Mouse (Mus musculus) ovary, postnatal 10 days (tissue): Measurements from ENCODE around the gene Pdgfa.
A peak's percentile ranks its signal among the peaks of the same experiment; 100 is the strongest.

Experiments
- DNase-seq: peaks from one replicate; pipeline ENCODE4 v3.0.0; 2022; ENCODE audit warnings: low spot score

Gene Pdgfa

GRCm38 (mm10) chr5:138997171-138997788 lies at the start of gene Pdgfa:
Pdgfa (minus strand) TSS chr5:138997370.
- peak; percentile 39 for DNase-seq

- no peak for DNase-seq
Measured at GRCm38 (mm10) chr5:139046636-139047035, 49.5 kb upstream of the Pdgfa start.

GRCm38 (mm10) chr5:139043546-139043945 lies 46.4 kb upstream of the Pdgfa start:
- DNase-seq = no peak

- DNase-seq = no peak
Measured at GRCm38 (mm10) chr5:139042299-139042698, 45.1 kb upstream of the Pdgfa start.

GRCm38 (mm10) chr5:139035171-139035570 lies 38.0 kb upstream of the Pdgfa start:
- DNase-seq = no peak

- DNase-seq = no peak
Measured at GRCm38 (mm10) chr5:139034746-139035145, 37.6 kb upstream of the Pdgfa start.

GRCm38 (mm10) chr5:139033406-139034317 lies 36.5 kb upstream of the Pdgfa start:
- no peak for DNase-seq

- no peak for DNase-seq
Measured at GRCm38 (mm10) chr5:139027603-139028002, 30.4 kb upstream of the Pdgfa start.

- DNase-seq = no peak
Measured at GRCm38 (mm10) chr5:139024351-139025105, 27.4 kb upstream of the Pdgfa start.

GRCm38 (mm10) chr5:139020595-139020994 lies 23.4 kb upstream of the Pdgfa start:
- no peak for DNase-seq

GRCm38 (mm10) chr5:139017371-139018124 lies 20.4 kb upstream of the Pdgfa start:
- DNase-seq = no peak

GRCm38 (mm10) chr5:139015097-139015496 lies 17.9 kb upstream of the Pdgfa start:
- DNase-seq = peak; percentile 21

- DNase-seq = no peak
Measured at GRCm38 (mm10) chr5:139010649-139011048, 13.5 kb upstream of the Pdgfa start.

GRCm38 (mm10) chr5:139007141-139007775 lies 10.1 kb upstream of the Pdgfa start:
- no peak for DNase-seq

- DNase-seq = no peak
Measured at GRCm38 (mm10) chr5:139004588-139004987, 7.4 kb upstream of the Pdgfa start.

- DNase-seq = no peak
Measured at GRCm38 (mm10) chr5:138999716-139000115, 2.5 kb upstream of the Pdgfa start.

GRCm38 (mm10) chr5:138997936-138998580 lies 888 bp upstream of the Pdgfa start:
- DNase-seq = no peak

GRCm38 (mm10) chr5:138996322-138997073 lies 672 bp downstream of the Pdgfa start:
- no peak for DNase-seq

- DNase-seq = peak; percentile 45
Measured at GRCm38 (mm10) chr5:138995721-138996311, 1.4 kb downstream of the Pdgfa start.
